Mouse (Mus musculus) central nervous system, embryonic 14 days (tissue): ENCODE measurements around the gene Spon1. TPM values are rescaled to one million over a fixed set of nuclear protein-coding genes. Genes with fewer than 3 reads are reported as not detected.

ENCODE experiments used
- polyA plus RNA-seq: library from polyadenylated mRNA; depleted of rRNA; stranded (reverse); fragments of >200 nt; gene quantifications from 2 replicates; pipeline ENCODE4 v1.2.3, GENCODE M21; 2012; rRNA removed

Gene Spon1
- 19.9 and 29.7 TPM in 2 replicates for polyA plus RNA-seq

GRCm38 (mm10) chr7:113765667-113766497, at the start of gene Spon1:
Gene Spon1, plus strand, starts transcription at chr7:113765998.

